Mouse (Mus musculus): ENCODE measurements around the gene Fkbp2. TPM values are rescaled to one million over a fixed set of nuclear protein-coding genes. Genes with fewer than 3 reads are reported as not detected.

Fkbp2 gene
- total RNA-seq, 2 experiments from 2014 or later = 31.0 to 34.0 TPM

Other genes starting within 250 kb of the Fkbp2 start
- gene Rps6ka4, start 139.9 kb downstream of the Fkbp2 start, total RNA-seq (2015; ENCODE audit: low replicate concordance) = 3.6 TPM in 1 of 2 replicates, not detected in the other
- 1.1 and 2.6 TPM in 2 replicates for gene Rps6ka4, start 139.9 kb downstream of the Fkbp2 start, total RNA-seq (2017; ENCODE audit: low replicate concordance)
- gene Ccdc88b, start 122.3 kb downstream of the Fkbp2 start, total RNA-seq (2015; ENCODE audit: low replicate concordance) = 3.8 and 4.6 TPM in 2 replicates
- gene Ccdc88b, start 122.3 kb downstream of the Fkbp2 start, total RNA-seq (2017; ENCODE audit: low replicate concordance) = 10.9 and 11.8 TPM in 2 replicates
- gene Trmt112, start 70.8 kb downstream of the Fkbp2 start, total RNA-seq (2015; ENCODE audit: low replicate concordance) = 46.7 and 49.5 TPM in 2 replicates
- 22.7 and 49.4 TPM in 2 replicates for gene Trmt112, start 70.8 kb downstream of the Fkbp2 start, total RNA-seq (2017; ENCODE audit: low replicate concordance)
- 192 and 238 TPM in 2 replicates for gene Prdx5, start 70.4 kb downstream of the Fkbp2 start, total RNA-seq (2015; ENCODE audit: low replicate concordance)
- gene Prdx5, start 70.4 kb downstream of the Fkbp2 start, total RNA-seq (2017; ENCODE audit: low replicate concordance) = 232 and 266 TPM in 2 replicates
- gene Esrra, start 58.7 kb downstream of the Fkbp2 start, total RNA-seq (2015; ENCODE audit: low replicate concordance) = 3.1 and 5.2 TPM in 2 replicates
- 2.4 and 4.2 TPM in 2 replicates for gene Esrra, start 58.7 kb downstream of the Fkbp2 start, total RNA-seq (2017; ENCODE audit: low replicate concordance)
- gene Catsperz, start 55.1 kb downstream of the Fkbp2 start, total RNA-seq (2015; ENCODE audit: low replicate concordance) = not detected in 2 replicates
- gene Catsperz, start 55.1 kb downstream of the Fkbp2 start, total RNA-seq (2017; ENCODE audit: low replicate concordance) = not detected in 2 replicates
- gene Kcnk4, start 46.0 kb downstream of the Fkbp2 start, total RNA-seq (2015; ENCODE audit: low replicate concordance) = not detected in 2 replicates
- not detected in 2 replicates for gene Kcnk4, start 46.0 kb downstream of the Fkbp2 start, total RNA-seq (2017; ENCODE audit: low replicate concordance)
- gene Bad, start 38.6 kb downstream of the Fkbp2 start, total RNA-seq (2015; ENCODE audit: low replicate concordance) = 2.1 and 4.8 TPM in 2 replicates
- 5.0 and 9.5 TPM in 2 replicates for gene Bad, start 38.6 kb downstream of the Fkbp2 start, total RNA-seq (2017; ENCODE audit: low replicate concordance)
- gene Gpr137, start 38.0 kb downstream of the Fkbp2 start, total RNA-seq (2015; ENCODE audit: low replicate concordance) = 3.3 and 5.8 TPM in 2 replicates
- gene Gpr137, start 38.0 kb downstream of the Fkbp2 start, total RNA-seq (2017; ENCODE audit: low replicate concordance) = 4.2 and 7.2 TPM in 2 replicates
- gene Ppp1r14b, start 5.5 kb downstream of the Fkbp2 start, total RNA-seq (2015; ENCODE audit: low replicate concordance) = 30.9 and 57.8 TPM in 2 replicates
- gene Ppp1r14b, start 5.5 kb downstream of the Fkbp2 start, total RNA-seq (2017; ENCODE audit: low replicate concordance) = 17.8 and 41.6 TPM in 2 replicates
- 0.19 and 0.42 TPM in 2 replicates for gene Plcb3, start 4.0 kb downstream of the Fkbp2 start, total RNA-seq (2015; ENCODE audit: low replicate concordance)
- gene Plcb3, start 4.0 kb downstream of the Fkbp2 start, total RNA-seq (2017; ENCODE audit: low replicate concordance) = 2.5 and 6.8 TPM in 2 replicates
- gene Vegfb, start 7.2 kb upstream of the Fkbp2 start, total RNA-seq (2015; ENCODE audit: low replicate concordance) = 11.7 TPM in 2 replicates
- gene Vegfb, start 7.2 kb upstream of the Fkbp2 start, total RNA-seq (2017; ENCODE audit: low replicate concordance) = 0.98 and 1.1 TPM in 2 replicates
- 4.4 and 6.5 TPM in 2 replicates for gene Dnajc4, start 12.1 kb upstream of the Fkbp2 start, total RNA-seq (2015; ENCODE audit: low replicate concordance)
- gene Dnajc4, start 12.1 kb upstream of the Fkbp2 start, total RNA-seq (2017; ENCODE audit: low replicate concordance) = 2.1 and 10.9 TPM in 2 replicates
- 5.4 TPM in 1 of 2 replicates, not detected in the other for gene Nudt22, start 15.6 kb upstream of the Fkbp2 start, total RNA-seq (2015; ENCODE audit: low replicate concordance)
- gene Nudt22, start 15.6 kb upstream of the Fkbp2 start, total RNA-seq (2017; ENCODE audit: low replicate concordance) = 0.60 and 4.9 TPM in 2 replicates
- not detected in 2 replicates for gene Trpt1, start 15.6 kb upstream of the Fkbp2 start, total RNA-seq (2015; ENCODE audit: low replicate concordance)
- gene Trpt1, start 15.6 kb upstream of the Fkbp2 start, total RNA-seq (2017; ENCODE audit: low replicate concordance) = not detected in 2 replicates
- gene Fermt3, start 39.0 kb upstream of the Fkbp2 start, total RNA-seq (2015; ENCODE audit: low replicate concordance) = 20.8 and 28.6 TPM in 2 replicates
- gene Fermt3, start 39.0 kb upstream of the Fkbp2 start, total RNA-seq (2017; ENCODE audit: low replicate concordance) = 49.0 and 56.3 TPM in 2 replicates
- 39.1 and 40.2 TPM in 2 replicates for gene Stip1, start 59.5 kb upstream of the Fkbp2 start, total RNA-seq (2015; ENCODE audit: low replicate concordance)
- 33.4 and 44.3 TPM in 2 replicates for gene Stip1, start 59.5 kb upstream of the Fkbp2 start, total RNA-seq (2017; ENCODE audit: low replicate concordance)
- 0.77 and 4.2 TPM in 2 replicates for gene Macrod1, start 76.3 kb upstream of the Fkbp2 start, total RNA-seq (2015; ENCODE audit: low replicate concordance)
- 0.94 TPM in 1 of 2 replicates, not detected in the other for gene Macrod1, start 76.3 kb upstream of the Fkbp2 start, total RNA-seq (2017; ENCODE audit: low replicate concordance)
- gene Flrt1, start 125.2 kb upstream of the Fkbp2 start, total RNA-seq (2015; ENCODE audit: low replicate concordance) = not detected in 2 replicates
- gene Flrt1, start 125.2 kb upstream of the Fkbp2 start, total RNA-seq (2017; ENCODE audit: low replicate concordance) = not detected in 2 replicates
- gene Otub1, start 225.8 kb upstream of the Fkbp2 start, total RNA-seq (2015; ENCODE audit: low replicate concordance) = 17.3 TPM in 2 replicates
- gene Otub1, start 225.8 kb upstream of the Fkbp2 start, total RNA-seq (2017; ENCODE audit: low replicate concordance) = 15.5 and 23.1 TPM in 2 replicates
- 177 and 188 TPM in 2 replicates for gene Cox8a, start 237.1 kb upstream of the Fkbp2 start, total RNA-seq (2015; ENCODE audit: low replicate concordance)
- 51.3 and 166 TPM in 2 replicates for gene Cox8a, start 237.1 kb upstream of the Fkbp2 start, total RNA-seq (2017; ENCODE audit: low replicate concordance)

Data from erythroblast, adult 5-6 weeks (primary cell).